Mouse (Mus musculus): ENCODE measurements around the gene Med22.

Med22 gene

GRCm38 (mm10) chr2:26910124-26910993 lies at the start of gene Med22, which contains the start of gene Rpl7a:
Gene Med22 (minus strand): TSS chr2:26910677.
Gene Rpl7a (plus strand): TSS chr2:26910764.
- peak; percentile 100 for DNase-seq (ENCODE audit: low spot score)

DNA sequence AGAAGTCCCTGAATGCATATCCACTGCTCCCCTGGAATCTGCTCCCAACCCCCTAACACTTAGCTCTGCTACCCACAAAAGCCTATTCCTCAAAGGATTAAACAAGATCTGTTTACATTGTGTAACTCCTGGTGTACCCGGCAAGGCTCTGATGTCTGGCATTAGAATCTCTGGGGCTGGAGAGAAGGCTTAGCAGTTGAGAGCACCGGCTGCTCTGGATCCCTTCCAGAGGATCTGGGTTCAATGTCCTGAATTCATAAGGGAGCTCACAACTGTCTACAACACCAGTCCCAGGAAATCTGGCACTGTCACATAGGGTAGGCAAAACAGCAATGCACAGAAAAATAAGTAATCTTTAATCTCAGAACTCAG lies 47.0 kb upstream of the Med22 start:
- DNase-seq (ENCODE audit: low spot score): no peak

DNA sequence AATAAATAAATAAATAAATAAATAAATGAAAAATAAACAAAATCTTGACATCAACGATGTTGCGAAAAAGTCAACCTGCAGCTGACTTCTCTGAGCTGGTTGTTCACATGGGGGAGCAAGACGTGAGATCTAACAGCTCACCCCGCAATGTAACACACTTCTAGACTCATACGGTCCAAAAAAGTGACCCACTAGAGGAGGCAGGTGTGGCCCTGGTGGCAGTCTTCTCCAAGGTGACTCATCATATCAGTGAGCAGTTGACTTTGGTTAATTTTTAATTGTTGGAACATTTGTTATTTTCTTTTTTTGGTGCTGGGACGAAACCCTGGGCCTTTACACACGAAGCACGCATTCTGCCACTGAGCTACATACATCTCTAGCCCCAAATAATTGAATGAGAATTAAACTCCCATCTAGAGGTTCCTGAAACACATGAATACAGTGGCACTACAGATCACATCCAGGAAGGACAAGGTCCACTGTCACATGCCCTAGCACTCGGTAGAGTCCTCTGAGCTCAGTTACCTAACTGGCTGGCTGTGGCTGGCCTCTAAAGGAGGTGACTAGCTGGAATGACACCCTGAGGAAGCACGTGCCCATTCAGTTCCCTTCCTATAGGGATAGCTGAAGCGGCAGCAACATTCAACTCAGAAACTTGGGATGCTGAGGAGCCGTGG lies 46.5 kb upstream of the Med22 start:
- DNase-seq (ENCODE audit: low spot score): no peak

DNA sequence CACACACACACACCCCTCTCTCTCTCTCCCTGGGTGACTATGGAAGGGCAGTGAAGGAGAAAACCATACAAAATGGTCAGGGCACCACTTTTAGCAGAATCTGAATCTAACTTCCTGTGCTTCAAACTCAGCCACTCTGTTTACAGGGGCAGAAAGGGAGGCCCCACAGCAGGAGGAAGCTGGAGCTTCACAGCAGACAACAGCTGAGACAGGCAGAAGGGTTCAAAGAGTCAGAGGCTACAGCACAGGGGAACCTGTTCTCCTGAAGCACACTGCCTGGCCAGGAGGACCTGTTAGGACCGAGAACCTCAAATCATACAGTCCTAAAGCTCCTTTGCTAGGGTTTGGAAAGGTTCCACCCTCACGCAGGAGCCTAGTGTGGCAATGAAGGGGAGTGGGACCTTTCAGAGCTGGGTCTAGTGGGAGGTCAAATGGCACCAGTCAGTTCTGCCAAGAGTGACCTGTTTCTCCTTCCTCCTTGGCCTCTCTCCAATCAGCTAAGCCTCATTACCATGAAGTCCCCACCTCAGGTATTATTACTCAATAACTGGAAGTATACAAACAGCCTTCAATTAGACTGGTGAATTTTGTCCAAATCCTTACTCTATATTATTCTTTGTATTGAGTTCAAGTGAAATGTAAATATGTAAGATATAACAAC lies 44.4 kb upstream of the Med22 start:
- no peak for DNase-seq (ENCODE audit: low spot score)

DNA sequence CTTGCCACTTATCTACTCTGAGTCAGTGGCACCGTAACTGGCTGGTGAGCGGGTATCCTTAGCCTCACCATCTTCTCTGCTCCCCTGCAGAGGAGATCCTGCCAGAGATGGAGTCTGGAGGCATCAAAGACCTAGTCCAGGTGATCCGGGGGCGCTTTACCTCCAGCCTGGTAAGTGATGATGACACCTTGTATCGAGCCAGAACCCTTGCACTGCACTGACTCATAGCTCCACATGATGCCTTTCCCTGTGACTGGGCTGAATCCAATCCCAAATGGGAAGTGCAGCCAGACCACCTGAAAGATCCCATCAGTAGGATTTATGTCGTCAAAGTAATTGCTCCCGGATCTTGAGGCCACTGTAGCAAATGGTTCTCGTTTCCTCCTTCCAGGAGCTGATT lies 42.4 kb upstream of the Med22 start:
- no peak for DNase-seq (ENCODE audit: low spot score)

GRCm38 (mm10) chr2:26952193-26952592 lies 41.7 kb upstream of the Med22 start:
- DNase-seq (ENCODE audit: low spot score): no peak

- no peak for DNase-seq (ENCODE audit: low spot score)
Observed at GRCm38 (mm10) chr2:26951346-26951905, 40.9 kb upstream of the Med22 start.

- DNase-seq (ENCODE audit: low spot score): no peak
Observed at GRCm38 (mm10) chr2:26950411-26950810, 39.9 kb upstream of the Med22 start.

GRCm38 (mm10) chr2:26943253-26943652 lies 32.8 kb upstream of the Med22 start:
- no peak for DNase-seq (ENCODE audit: low spot score)

DNA sequence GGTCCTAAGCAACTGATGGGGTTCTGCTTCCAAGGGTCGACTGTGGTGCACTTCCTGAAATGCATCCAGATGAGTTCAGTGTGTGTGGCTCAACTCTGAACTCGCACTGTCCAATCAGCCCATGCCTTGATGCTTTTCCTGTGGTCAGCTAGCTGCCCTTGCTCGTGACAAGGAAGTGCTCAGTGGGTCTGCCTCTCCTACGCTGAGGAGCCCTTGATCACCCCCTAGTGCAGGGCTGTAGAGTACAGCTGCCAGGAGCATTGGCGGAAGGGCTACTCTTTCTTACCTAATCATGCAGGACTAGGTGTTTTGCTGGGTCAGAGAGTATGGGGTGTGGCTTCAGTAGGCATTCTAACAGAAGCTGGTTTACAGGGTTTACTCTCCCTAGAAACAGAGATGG lies 31.1 kb upstream of the Med22 start:
- DNase-seq (ENCODE audit: low spot score): no peak

DNA sequence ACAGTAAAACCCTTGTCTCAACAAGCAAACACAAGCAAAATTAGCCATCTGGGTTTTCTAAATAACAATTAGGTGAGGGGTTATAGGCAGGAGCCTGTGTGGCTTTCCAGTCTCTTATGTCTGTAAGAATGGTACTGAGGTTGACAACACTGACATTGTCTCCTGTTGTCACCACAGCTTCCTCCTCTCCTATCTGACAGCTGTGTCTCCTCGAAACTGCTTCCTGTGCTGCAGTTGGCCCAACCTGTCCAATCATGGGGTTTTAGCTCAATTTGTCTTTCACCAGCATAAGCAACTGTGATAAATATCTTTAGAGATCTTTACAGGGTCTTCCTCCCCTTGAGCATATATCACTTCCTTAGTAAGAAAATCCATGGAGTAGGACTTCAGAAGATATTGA lies 25.9 kb upstream of the Med22 start:
- no peak for DNase-seq (ENCODE audit: low spot score)

- no peak for DNase-seq (ENCODE audit: low spot score)
Observed at GRCm38 (mm10) chr2:26935286-26935685, 24.8 kb upstream of the Med22 start.

- DNase-seq (ENCODE audit: low spot score): peak; percentile 58
Observed at GRCm38 (mm10) chr2:26933304-26934055, 23.0 kb upstream of the Med22 start, which contains the start of the genes Surf4 and Stkld1. Gene Surf4 (minus strand): TSS chr2:26933928. Gene Stkld1 (plus strand): TSS chr2:26934047.

DNA sequence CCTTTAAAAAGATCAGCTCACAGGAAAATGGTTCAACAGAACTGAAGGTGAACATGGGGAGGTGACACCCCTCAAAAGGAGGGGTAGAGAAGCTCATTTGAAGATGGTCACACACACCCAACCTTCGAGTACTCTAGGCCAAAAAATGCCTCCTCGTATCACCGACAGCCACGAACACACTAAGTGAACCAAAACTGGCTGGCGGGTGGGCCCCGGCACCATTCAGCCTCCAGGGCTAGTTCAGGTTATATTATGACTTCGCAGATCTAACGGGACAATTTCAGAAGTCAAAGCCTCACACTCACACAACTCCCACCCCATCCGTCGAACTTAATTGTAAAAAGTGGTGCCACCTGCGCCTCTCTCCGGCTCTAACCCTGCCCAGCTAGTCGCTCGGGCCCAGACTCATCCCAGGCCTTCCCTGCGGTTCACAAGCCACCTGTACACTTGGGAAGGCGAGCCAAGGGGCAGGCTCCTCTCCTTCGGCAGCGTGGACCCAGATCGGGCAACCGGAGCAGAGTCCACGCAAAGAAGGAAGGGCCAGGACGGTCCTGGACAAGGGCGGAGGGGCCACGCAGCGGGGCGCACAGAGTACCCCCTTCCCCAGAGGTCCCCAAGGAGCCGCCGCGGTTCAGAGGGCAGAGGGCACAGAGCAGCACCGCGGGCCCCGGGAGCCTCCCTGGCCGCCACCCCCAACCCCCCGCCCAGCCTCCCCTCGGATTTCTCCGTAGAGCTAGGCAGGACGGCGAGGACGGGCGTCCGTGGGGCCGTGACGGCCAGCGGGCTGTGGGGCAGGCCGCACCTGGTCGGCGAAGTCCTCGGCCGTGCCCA lies 22.2 kb upstream of the Med22 start:
- DNase-seq (ENCODE audit: low spot score): no peak

DNA sequence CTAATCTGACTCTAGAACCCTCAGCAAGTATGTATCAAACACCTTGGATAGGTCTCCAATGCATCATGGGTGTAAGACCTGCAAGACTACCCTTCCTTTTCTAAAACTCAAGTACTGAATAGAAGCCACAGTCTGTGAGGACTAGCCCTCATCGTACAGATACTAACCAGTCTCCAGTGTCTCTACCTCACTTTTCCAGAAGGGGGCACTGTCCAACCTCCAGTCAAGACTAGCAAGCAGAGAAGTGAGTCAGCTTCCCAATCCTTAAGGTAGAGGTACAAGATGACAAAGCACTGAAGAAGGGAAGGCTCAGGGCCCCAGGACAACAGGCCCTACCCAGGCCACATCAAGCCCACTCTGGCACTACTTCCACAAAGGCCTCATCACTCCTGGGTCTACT lies 19.9 kb upstream of the Med22 start:
- DNase-seq (ENCODE audit: low spot score): peak; percentile 64

GRCm38 (mm10) chr2:26927745-26928476 lies 17.4 kb upstream of the Med22 start:
- DNase-seq (ENCODE audit: low spot score): no peak

GRCm38 (mm10) chr2:26921784-26922183 lies 11.3 kb upstream of the Med22 start:
- DNase-seq (ENCODE audit: low spot score): no peak

DNA sequence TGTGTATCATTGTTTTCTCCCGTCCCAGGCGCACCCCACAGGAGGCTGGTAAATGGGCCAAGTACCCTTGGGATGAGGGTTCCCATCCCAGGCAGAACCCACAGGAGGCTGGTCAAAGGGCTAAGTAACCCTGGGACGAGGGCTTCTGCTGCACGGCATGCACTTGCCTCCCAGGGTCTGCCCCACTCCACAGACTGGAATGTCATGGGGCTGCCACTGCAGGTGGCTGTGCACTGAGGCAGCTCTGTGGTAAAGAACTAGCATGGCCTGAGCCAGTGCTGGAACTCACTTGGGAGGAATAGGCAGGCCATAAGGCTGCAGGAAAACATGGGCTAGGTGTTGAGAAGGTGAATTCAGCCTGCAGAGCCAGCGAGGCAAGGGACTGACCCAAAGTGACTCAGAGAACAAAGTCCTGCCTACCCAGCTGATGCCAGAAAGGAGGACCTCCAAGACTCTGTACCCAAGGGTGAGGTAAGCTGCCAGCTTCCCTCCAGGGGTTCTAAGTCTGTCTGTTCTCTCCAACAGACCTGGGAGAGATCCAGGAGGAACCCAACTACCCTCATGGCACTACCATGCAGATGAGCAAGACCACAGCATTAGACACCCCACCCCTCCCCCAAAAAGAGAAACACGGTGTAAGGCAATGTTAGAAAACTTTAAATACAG lies 9.8 kb upstream of the Med22 start:
- no peak for DNase-seq (ENCODE audit: low spot score)

GRCm38 (mm10) chr2:26919684-26920083 lies 9.2 kb upstream of the Med22 start:
- DNase-seq (ENCODE audit: low spot score): no peak

GRCm38 (mm10) chr2:26916738-26917137 lies 6.3 kb upstream of the Med22 start:
- DNase-seq (ENCODE audit: low spot score): no peak

Data from layer of hippocampus, adult 9-10 months (tissue).